Mouse (Mus musculus): ENCODE data around the gene Ifitm3. TPM values are rescaled to one million over a fixed set of nuclear protein-coding genes. Genes with fewer than 3 reads are reported as not detected.

Ifitm3 gene
- polyA plus RNA-seq, 1 experiment: 814 TPM

- DNase-seq: no peak
- TF ChIP-seq POLR2A (IDR thresholded peaks at IDR 0.05; ENCODE audit: borderline replicate concordance, extremely low read depth, low read depth, low read length) (no peak), CTCF (IDR thresholded peaks at IDR 0.05; ENCODE audit: insufficient read depth, low read length) (no peak)
- Histone ChIP-seq H3K4me1 (ENCODE audit: control insufficient read depth, insufficient read depth, low read length) (no peaks in the 10 kb centered on the region; the same call in 1 of the 2 replicates), H3K4me3 (replicated peaks; ENCODE audit: extremely low read depth, low read depth, low read length) (no peak overlapping the region)
- 49% methylated on average over 5 of the region's 5 CpGs for whole genome bisulfite sequencing
Observed at GRCm38 (mm10) chr7:141006914-141007313, 3.7 kb downstream of the Ifitm3 start.

- DNase-seq: no peak
- WGBS: 77% methylated on average over 6 of the region's 6 CpGs
- no peak for TF ChIP-seq POLR2A (IDR thresholded peaks at IDR 0.05; ENCODE audit: borderline replicate concordance, extremely low read depth, low read depth, low read length)
- TF ChIP-seq CTCF (IDR thresholded peaks at IDR 0.05; ENCODE audit: insufficient read depth, low read length): no peak
- Histone ChIP-seq H3K4me3 (replicated peaks; ENCODE audit: extremely low read depth, low read depth, low read length) (no peak overlapping the region), H3K4me1 (ENCODE audit: control insufficient read depth, insufficient read depth, low read length) (no peaks in the 10 kb centered on the region; the same call in 1 of the 2 replicates)
Observed at GRCm38 (mm10) chr7:141006446-141006845, 4.1 kb downstream of the Ifitm3 start.

GRCm38 (mm10) chr7:141003248-141004010, 7.1 kb downstream of the Ifitm3 start:
- 64% methylated on average over 5 of the region's 5 CpGs for WGBS
- DNase-seq: no peak
- no peaks in the 10 kb centered on the region for H3K4me1 ChIP-seq (ENCODE audit: control insufficient read depth, insufficient read depth, low read length)
- TF ChIP-seq CTCF (IDR thresholded peaks at IDR 0.05; ENCODE audit: insufficient read depth, low read length) (no peak), POLR2A (IDR thresholded peaks at IDR 0.05; ENCODE audit: borderline replicate concordance, extremely low read depth, low read depth, low read length) (no peak)
- no peak overlapping the region for H3K4me3 ChIP-seq (replicated peaks; ENCODE audit: extremely low read depth, low read depth, low read length)

DNA sequence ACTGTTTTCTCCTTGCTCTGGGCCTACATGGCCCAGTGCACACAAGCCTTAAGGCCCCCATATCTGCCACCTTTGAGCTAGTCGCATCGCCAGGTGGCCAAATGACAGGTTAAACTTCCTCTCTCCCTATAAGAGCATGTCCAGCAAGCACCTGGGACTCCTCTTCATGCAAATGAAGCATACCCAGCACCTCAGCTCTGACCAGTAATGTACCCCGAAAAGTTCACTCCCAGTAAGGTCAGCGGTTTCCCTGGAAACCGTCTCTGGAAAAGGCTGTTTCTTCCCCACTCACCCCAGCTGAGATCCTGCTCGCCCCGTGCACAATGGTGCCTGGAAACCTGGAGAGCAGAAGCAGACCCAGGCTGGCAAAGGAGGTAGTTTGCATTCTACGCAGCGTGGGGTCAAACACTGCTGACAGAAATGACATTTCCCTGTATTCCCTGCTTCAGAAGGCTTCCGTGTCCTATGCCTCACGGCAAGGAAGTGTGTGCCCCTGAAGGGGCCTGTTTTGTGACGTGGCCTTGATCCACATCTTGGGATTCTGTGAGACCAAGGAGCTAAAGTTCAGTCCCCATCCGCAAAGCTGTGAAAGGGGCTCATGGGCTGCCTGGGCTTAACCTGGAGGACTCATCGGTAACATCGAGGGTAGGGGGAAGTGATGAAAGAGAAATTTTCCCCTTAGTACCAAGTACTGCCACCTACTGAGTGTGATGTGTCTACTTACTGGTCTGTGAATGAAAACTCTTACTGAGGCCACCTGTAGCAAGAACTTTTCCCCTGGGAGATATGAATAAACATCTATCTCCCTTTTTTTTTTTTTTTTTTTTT, 9.5 kb downstream of the Ifitm3 start:
- H3K4me1 ChIP-seq (ENCODE audit: control insufficient read depth, insufficient read depth, low read length): no peaks in the 10 kb centered on the region
- 76% methylated on average over 15 of the region's 15 CpGs for WGBS
- TF ChIP-seq CTCF (IDR thresholded peaks at IDR 0.05; ENCODE audit: insufficient read depth, low read length) (no peak), POLR2A (IDR thresholded peaks at IDR 0.05; ENCODE audit: borderline replicate concordance, extremely low read depth, low read depth, low read length) (no peak)
- DNase-seq: no peak
- H3K4me3 ChIP-seq (replicated peaks; ENCODE audit: extremely low read depth, low read depth, low read length): no peak overlapping the region

- DNase-seq: no peak
- H3K4me1 ChIP-seq (ENCODE audit: control insufficient read depth, insufficient read depth, low read length): no peaks in the 10 kb centered on the region
- WGBS: 54% methylated on average over 11 of the region's 11 CpGs
- H3K4me3 ChIP-seq (replicated peaks; ENCODE audit: extremely low read depth, low read depth, low read length): no peak overlapping the region
- no peak for TF ChIP-seq POLR2A (IDR thresholded peaks at IDR 0.05; ENCODE audit: borderline replicate concordance, extremely low read depth, low read depth, low read length)
- TF ChIP-seq CTCF (IDR thresholded peaks at IDR 0.05; ENCODE audit: insufficient read depth, low read length): no peak
Observed at GRCm38 (mm10) chr7:140998853-140999700, 11.5 kb downstream of the Ifitm3 start.

- TF ChIP-seq POLR2A (IDR thresholded peaks at IDR 0.05; ENCODE audit: borderline replicate concordance, extremely low read depth, low read depth, low read length) (no peak), CTCF (IDR thresholded peaks at IDR 0.05; ENCODE audit: insufficient read depth, low read length) (no peak)
- 34% methylated on average over 1 of the region's 1 CpGs for WGBS
- no peak for DNase-seq
- no peaks in the 10 kb centered on the region for H3K4me1 ChIP-seq (ENCODE audit: control insufficient read depth, insufficient read depth, low read length)
- H3K4me3 ChIP-seq (replicated peaks; ENCODE audit: extremely low read depth, low read depth, low read length): no peak overlapping the region
Observed at GRCm38 (mm10) chr7:140997817-140998216, 12.8 kb downstream of the Ifitm3 start.

DNA sequence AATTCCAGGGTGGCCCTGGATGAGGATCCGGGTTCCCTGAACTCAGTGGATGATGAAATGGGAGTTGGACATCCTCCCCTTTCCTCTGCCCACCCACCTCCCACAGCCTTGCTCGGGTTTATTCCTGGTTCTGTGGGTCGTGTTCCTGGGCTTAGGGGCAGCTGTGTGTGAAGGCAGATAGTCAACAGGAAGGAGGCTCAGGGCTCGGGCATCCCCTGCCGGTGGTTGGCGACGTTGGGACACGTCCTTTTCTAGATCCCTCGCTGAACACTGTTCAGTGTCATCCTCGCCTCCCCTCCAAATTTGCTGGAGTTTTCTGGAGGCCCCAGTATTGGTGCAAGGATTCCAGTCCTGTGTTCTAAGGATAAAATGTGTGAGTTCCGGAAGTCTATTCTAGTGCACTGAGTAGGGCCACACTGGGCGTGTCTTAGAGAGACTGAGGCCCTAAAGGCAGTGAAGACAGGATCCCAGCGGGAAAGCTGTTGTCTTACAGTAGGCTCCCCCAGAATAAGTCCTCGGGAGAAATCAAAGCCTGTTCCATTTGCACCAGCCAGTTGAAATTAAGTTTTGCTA, 19.4 kb downstream of the Ifitm3 start:
- 68% methylated on average over 14 of the region's 14 CpGs for WGBS
- Histone ChIP-seq H3K4me1 (ENCODE audit: control insufficient read depth, insufficient read depth, low read length) (no peaks in the 10 kb centered on the region), H3K4me3 (replicated peaks; ENCODE audit: extremely low read depth, low read depth, low read length) (no peak overlapping the region)
- DNase-seq: no peak
- TF ChIP-seq CTCF (IDR thresholded peaks at IDR 0.05; ENCODE audit: insufficient read depth, low read length) (peak; percentile 29; the same call in 1 of the 2 replicates), POLR2A (IDR thresholded peaks at IDR 0.05; ENCODE audit: borderline replicate concordance, extremely low read depth, low read depth, low read length) (no peak)

- DNase-seq: no peak
- no peak for TF ChIP-seq POLR2A (IDR thresholded peaks at IDR 0.05; ENCODE audit: borderline replicate concordance, extremely low read depth, low read depth, low read length)
- no peak for TF ChIP-seq CTCF (IDR thresholded peaks at IDR 0.05; ENCODE audit: insufficient read depth, low read length)
- Histone ChIP-seq H3K4me1 (ENCODE audit: control insufficient read depth, insufficient read depth, low read length) (no peaks in the 10 kb centered on the region), H3K4me3 (replicated peaks; ENCODE audit: extremely low read depth, low read depth, low read length) (no peak overlapping the region)
- WGBS: 64% methylated on average over 5 of the region's 5 CpGs
Observed at GRCm38 (mm10) chr7:140990622-140991021, 19.9 kb downstream of the Ifitm3 start.

- no peak for DNase-seq
- no peak for TF ChIP-seq CTCF (IDR thresholded peaks at IDR 0.05; ENCODE audit: insufficient read depth, low read length)
- no peak for TF ChIP-seq POLR2A (IDR thresholded peaks at IDR 0.05; ENCODE audit: borderline replicate concordance, extremely low read depth, low read depth, low read length)
- Histone ChIP-seq H3K4me1 (ENCODE audit: control insufficient read depth, insufficient read depth, low read length) (no peaks in the 10 kb centered on the region), H3K4me3 (replicated peaks; ENCODE audit: extremely low read depth, low read depth, low read length) (no peak overlapping the region)
- 52% methylated on average over 6 of the region's 6 CpGs for WGBS
Observed at GRCm38 (mm10) chr7:140990185-140990584, 20.4 kb downstream of the Ifitm3 start.

All from lung, adult 2 months (tissue).